Mouse (Mus musculus) liver, postnatal 0 days (tissue): ENCODE results near the gene Msln.

ENCODE experiments used
- CTCF ChIP-seq: sonication (generic); IDR thresholded peaks from 2 replicates; pipeline ENCODE4 v1.5.1; 2016; ENCODE audit warnings: antibody characterized with exemption, low read depth
- EP300 ChIP-seq: IDR thresholded peaks from 2 replicates; pipeline ENCODE4 v1.6.1; 2016; ENCODE audit warnings: antibody characterized with exemption, low read depth, mild to moderate bottlenecking

DNA sequence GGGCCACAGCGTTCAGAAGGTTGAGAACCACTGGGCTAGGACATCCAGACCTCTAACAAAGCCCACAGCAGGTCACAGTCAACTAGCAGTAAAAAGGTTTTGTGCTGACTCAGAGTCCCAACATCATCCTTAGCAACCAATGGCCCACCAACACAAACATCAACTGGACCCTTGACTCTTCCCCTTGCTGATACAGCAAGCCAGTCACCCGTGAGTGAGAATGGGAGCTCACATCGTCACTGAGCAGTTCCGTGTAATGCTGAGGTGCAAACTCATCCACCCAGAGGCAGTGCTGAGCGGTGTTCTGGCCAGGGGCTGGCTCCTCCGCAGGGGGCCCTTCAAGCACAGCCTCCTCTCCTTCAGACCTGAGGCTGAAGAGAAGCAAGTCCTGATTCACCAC is 28.9 kb downstream of the Msln start:
- TF ChIP-seq CTCF, result no peak
- TF ChIP-seq EP300, result no peak
